Mouse (Mus musculus): ENCODE results near the gene Foxp1.

Foxp1 gene

DNA sequence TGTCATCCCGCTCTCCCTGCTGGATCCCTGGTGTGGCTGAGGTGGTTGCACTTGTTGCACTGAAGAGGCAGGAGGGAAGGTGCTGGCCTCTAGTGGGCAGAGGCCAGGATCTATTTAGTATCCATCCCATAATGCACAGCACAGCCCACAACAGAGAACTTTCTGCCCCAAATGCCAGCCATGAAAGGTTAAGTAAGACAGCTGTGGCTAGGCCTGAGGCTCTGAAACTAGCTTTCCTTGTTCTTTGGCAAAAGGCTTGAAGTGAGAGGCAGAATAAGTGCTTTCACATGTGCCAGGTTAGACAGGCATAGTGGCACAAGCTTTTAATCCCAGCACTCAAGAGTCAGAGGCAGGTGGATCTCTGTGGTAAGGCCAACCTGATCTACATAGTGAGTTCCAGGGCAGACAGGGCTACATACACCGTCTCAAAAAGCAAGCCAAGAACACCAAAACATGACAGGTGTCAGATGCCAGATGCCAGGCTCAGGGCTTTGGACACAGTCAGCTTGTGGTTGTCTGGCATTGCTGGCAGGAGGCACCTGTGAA is 137.4 kb downstream of the Foxp1 start:
- peak; percentile 75 for DNase-seq

DNA sequence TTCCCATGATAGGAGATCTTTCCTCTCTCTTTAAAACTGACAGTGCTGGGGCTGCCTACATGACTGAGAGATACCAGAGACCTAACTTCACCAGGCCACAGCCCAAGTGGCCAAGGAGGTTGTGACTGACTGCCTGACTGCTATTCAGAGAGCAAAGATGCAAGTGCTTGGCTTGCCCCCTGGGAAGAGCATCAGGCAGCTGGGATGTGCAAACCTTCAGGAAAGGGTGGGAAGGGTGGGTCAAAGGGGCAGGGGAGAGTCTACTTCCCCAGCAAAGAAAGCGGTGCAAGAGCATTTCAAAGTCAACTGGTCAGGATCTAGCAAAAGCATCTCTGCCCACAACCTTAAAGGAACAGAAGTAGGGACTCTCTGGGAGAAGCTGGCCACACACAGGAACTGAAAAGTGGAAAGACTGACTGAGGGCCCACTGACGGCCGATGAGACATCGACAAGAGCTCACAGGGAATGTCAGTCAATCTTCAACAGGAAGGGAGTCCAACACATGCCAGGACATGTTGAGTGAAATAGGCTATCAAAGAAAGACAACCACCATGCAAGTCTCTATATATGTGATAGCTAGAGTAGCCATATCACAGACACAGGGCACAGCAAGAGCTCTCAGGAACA is 138.6 kb downstream of the Foxp1 start:
- no peak for DNase-seq

DNA sequence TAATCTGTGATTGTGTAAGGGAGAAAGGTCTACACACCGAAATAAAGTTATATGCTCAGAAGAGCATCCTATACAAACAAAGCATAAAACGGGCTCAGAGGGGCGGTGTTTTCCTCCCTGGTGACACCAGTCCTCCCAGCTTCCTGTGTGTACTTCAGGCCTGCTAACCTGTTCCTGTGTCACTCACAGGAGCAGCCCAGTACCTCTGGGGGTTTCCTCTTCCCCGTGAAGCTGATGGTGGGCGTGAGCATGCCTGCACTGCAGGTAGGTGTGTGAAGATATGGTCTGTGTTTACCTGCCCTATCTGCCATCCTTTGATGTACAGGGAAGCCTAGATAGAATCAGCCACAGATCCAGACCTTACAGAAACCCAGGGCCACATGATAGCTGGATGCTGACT is 142.4 kb downstream of the Foxp1 start:
- DNase-seq = peak; percentile 74

DNA sequence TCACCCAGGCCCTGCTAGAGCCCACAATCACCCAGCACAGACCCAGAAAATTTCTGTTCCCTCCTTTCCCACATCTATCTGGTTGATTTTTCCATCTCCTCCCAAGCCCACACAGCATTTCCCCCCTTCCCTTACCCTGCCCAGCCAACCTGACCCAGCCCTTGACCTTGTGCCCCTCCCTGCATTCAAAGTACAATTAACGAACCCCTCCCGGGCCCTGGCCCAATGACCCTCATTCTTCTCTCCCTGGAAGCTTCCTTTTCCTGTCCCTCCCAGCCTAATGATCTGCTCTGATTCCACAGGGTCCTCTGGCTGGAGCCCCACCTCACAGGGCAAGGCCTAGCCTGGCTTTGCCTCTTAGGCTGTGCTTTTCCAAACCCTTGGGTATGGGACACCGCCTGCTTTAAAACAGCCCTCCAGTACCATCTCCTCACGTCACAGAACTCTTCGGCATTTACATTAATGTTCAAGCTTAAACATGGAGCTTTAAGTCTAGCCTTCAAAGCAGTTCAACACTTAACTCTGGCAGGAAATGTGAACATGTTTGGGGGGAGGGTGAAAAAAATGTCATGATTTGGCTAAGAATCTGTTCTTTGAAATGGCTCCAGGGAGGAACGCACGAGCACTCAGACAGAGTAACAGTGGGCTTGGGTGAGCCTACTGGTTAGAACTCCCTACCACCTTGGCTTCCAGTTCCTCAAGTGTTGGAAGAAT is 143.4 kb downstream of the Foxp1 start:
- DNase-seq = no peak

DNA sequence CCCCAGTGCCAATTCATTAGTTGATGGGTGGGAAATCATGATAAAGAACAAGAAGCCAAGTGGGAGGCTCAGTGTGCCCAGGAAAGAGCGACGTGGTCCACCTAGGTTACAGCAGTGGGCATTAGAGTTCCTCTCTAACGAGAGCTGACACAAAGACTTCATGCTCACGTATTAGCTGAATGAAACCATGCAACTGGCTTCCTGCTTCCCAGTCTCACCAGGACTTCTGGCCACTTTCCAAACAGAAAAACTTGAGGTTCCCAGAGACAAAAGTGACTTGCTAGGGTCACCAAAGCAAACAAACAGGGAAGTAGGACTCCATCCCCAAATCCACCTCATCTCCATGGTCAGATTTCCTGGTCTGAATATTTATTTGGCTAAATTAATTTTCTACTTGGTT is 144.8 kb downstream of the Foxp1 start:
- no peak for DNase-seq

DNA sequence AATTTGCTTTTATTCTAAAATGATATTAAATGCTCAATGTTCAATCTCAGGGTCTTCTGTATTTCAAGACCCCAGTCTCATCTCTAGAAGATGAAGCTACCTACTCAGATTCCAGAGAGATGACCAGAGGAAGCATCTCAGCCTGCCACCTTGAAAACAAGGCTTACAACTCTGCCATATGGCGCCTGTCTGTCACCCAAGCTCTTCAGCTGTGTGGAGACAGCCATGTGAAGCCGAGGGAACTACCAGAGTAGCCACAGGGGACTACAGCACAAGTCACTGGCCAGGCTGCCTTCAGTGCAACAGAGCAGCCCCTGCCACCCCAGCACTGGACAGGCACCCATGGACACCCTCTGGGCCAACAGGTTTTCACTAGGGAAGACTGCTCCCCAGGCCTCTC is 145.4 kb downstream of the Foxp1 start:
- no peak for DNase-seq

DNA sequence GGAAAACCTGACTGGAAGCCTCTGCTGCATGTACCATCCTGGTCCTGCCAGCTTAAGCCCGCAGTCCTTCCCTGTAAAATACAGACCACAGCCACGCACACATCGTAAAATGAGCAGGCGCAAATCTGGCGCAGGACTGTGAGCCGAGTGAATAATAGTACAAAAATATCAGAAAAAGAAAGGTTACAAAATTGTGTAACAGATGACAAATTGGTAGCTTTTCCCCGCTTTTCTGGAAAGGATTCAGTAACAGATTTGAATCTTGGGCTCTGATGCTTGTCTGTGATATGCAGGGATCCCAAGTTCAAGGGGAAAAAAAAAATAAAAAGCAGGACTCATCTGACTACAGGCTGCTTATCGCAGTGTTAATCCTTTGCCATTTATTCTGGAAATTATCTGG is 145.8 kb downstream of the Foxp1 start:
- DNase-seq = no peak

DNA sequence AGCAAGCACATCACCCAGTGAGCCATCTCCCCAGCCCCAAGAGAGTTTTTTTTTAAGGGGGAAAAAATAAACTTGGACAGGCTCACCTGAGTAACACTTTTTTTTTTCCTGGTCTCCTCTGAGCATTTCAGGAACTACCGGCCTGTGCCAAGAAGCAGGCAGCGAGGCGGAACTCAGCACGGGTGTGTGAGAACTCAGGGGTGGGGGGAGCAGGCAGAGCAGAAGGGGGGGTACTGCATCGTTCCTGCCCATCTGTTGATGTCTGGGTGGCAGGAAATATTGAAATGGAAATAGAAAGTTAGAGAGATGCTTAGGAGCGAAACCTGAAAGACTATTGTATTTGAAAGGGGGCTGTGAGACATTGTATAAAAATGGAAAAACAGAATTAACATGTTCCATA is 146.7 kb downstream of the Foxp1 start:
- DNase-seq = peak; percentile 64

DNA sequence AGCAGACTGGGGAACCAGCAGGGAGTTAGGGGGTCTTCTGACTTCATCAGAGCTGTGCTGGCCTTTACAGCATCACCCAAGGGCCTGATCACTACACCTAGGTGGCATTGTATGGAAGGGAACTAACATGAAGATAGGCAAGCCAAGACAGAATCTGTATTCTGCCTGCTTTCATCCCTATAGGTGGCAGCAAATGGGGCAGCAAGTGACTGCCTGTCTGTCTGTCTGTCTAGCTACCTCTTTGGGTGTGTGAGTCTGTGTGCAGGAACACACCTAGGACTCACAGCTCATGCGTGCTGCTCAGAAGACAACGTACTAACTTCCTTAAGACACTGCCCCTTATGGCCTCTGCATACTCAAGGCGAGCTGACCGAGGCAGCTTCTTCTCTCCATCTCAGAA is 147.1 kb downstream of the Foxp1 start:
- DNase-seq = no peak

DNA sequence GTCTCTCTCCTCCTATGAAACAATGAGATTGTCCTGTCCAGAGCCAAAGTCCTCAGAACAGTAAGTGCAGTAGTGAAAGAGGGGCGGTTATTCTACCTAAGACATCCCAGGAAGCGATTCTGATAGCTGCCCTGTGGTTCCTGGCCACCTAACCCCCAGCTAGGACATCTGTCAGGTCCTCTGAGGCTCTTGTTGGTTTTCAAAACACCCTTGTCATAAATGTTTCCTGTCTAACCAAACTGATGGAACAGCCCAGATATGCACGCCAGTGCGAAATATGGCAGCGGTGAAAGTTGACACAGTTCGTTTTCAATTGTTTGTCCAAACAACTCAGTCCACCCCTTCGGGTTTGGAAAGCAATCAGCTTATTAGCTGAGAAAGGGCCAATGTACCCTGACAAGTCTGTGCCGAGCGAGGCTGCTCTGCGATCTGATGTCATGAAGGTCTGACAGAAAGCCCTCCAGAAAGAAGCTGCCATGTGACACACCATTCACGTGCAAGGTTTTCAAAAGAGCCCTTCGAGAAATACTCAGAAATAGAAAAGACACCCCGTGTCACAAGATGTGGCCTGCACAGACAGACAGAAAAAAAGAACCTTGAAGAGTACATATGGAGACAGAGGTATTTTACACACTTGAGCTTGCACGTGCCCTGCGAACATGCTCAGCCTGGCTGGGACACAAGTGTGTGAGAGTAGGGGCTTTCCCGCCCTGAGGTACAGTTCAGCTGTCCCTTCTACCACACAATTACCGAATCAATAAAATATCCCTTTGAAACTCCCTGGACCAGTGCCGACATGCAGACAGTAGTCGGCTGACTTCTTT is 147.9 kb downstream of the Foxp1 start:
- no peak for DNase-seq

DNA sequence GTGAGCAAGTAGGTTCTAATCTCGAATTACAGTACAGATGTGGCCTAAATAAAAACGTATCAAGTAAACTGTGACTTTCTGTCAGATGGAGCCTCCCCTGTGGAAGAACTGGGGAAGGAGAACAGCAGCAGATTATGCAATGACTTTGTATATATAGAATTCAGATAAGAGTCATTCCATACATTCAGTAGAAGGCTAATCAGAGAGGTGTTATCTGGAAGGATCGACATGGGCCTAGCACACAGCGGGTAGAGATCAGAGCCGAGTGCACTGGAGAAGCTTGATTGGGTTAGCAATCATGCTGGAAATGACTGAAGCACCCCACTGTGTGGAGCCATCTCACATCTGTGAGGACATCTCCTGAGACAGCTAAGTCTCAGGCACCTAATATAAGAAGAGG is 150.1 kb downstream of the Foxp1 start:
- no peak for DNase-seq

DNA sequence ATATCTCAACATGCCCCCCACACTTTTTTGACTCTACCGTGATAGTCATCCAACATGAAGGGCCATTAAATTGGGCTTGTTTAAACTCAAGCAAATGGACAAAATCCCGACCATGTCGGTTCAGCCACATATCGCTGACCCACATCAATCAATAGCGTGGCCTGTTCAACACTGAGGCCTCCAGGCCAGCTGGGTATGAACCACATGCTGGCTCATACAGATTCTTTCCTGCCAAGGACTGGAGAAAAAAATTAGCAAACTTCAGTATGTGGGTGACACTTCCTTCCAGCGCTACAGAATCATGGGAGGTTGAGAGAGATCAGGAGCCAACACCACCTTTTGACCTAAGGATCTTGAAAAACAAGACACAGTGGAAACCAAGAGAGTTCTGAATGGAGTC is 150.5 kb downstream of the Foxp1 start:
- no peak for DNase-seq

DNA sequence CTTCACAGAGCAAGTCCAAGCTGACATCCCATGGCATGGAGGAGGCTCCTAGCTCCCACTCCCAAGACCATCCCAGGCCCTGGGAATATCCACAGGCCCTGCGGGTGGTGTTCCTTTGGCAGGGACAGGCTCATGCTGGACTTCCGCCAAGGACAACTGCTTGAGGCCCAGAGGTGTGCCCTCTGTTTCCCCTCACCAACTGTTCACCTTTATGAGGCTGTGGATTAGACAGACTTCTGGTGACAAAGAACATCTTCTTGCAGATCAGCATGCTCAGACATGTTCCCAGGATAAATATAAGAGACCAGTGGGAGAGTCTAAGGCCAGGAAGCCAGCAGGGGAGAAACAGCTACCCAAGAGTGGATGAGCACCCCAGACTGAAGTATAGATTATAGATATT is 152.6 kb downstream of the Foxp1 start:
- no peak for DNase-seq

DNA sequence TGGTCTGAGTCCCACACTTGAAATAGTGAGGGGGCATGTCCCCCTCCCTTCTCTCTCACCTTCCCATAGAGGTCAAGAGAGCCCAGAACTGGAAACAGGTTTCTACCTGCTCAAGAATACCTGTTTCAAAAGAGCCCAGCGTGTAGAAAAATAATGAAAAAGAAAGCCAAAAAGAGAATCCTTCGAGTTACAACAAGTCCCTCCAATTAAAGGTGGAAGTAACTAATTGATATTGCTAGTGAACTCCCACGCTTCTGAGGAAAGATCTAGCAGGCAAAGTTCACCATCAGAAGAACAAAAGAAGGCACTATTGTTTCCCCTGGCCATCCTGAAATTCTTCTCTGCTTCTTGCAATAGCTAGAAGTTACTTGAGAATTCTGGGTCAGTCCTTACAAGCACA is 153.4 kb downstream of the Foxp1 start:
- DNase-seq = no peak

DNA sequence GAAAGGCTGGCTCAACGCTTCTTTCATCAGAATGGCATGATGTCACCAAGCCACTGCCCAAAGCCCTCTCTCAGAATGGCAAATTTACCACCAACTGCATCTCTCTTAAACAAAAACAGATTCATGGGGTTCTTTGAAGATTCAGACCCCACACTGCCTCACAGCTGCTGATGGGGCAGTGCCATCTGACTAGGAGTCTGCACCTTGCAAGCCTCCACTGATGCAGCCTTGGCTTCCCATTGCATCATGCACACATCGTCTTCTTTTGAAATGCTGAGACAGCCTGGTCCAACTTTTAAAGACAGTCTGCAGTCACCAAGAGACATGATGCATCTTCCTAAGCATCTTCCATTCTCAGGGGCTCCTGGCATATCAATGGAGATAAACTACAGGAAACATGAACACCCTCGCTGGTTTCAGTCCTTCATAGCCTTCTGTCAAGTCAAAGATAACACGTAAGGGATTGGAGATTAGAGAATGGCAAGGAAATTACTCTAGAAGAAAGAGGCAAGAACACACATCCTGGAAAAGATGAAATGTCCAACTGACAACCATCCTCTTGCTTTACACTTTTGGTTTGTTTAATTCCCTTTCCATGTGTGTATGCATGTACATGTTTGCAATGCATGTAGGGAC is 154.3 kb downstream of the Foxp1 start:
- DNase-seq = peak; percentile 49

DNA sequence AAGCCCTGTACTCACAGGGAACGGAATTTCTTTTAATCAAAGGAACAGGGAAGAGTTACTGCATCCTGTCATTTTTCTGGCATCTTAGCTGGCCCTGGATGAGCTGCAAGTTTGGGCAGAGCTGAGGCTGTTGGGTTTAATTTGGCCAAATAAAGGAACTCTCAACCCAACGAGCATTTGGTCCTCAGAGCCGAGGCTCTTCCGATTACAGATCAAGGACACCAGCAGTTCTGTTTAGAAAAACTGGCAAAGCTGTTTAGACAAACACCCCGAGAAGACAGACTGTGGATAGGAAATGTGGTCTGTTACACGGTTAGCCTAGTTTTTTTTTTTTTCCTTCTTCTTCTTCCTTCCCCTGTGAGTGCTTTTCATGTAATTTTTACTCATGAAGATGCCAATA is 158.0 kb downstream of the Foxp1 start:
- DNase-seq = no peak

DNA sequence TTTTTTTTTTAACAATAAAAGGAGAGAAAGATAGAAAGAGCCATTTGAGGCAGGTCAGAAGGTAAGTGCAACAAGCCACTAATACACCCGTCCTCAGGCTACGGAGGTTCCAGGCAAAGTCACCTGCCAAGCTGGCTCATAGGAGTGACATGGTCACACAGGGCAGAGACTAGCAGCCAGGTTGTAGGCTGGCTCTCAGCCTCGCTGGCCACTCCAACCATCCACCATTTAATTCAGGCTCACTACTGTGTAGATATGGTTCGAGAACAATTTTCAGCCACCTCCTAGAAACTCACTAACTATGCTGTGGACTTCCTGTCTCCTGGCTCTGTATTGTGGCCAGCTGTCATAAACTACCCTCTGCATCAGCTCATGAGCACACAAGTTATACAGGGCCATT is 161.9 kb downstream of the Foxp1 start:
- no peak for DNase-seq

DNA sequence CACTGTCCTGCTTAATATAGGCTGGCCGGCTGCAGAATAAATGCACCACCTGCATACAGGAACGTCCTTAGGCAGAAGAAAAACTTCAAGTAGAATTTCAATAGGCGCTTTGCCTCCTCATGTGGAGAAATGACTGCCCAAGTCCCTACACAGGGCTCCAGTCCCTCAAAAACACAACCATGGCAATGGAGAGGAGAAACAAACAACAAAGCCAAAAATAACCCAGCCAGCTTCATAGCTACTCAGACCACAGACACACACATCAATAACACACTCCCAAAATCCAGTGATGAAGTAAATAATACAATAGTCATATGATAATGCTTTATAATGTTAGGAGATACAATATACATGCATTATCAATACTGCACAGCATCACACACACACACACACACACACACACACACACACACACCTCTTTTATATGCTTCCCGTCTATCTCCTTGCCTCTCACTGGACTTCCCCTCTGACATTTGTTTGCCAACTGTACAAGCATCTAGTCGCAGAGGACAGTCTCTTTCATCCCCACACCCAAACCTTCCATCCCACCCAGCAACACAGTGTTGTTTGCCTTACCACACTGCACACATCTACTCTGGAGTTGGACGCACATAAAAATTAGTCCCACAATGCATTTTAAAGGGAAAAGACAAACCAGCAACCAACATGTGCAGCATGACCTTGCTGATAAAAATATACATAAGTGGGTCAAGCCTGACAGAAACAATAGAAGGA is 162.6 kb downstream of the Foxp1 start:
- no peak for DNase-seq

DNA sequence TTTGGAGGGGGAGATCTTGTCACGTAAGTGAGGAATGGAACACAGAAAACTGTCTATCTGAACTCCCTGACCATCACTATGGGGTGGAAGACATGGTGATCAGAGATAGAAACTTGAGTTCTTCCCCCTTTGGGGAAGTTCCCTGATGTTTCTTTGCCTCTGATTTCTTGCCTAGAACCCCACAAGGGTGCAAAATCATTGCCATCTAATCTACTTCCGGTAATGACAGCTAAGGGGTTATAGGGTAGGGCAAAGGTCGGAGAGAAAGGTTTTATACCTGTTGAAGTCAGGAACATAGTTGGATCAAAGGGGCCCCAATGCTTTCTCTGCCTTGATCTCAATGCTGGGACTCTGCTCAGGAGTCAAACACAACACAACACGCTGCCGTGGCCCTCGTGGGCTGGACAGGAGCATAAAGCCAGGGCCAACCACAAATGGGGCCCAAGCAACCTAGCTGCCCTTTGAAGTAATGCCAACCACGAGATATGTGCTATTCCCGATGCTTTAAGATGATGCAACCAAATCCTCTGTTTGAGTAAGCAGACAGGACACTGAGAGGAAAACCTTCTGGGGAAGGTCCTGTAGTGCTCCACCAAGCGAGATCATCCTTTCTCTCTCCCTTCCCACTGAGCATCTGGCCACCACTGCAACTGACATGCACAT is 163.4 kb downstream of the Foxp1 start:
- DNase-seq = no peak

DNA sequence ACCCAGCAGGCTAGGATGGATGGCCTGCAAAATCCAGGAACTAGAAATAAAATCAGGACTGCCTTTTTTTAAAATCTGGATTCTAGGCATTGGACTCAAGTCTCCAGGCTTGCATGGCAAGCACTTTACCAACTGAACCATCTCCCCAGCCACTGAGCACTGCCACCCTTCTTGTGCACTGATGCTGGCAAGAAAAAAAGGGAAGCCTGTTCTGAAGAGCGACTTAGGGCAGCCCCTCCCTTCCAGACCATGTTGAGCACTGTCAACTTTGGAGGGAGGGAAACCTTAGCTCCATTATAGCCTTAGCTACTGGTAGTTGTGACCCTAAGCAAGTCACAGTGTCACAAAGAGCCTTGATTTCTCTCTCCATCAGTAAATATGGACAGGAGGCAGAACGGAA is 164.6 kb downstream of the Foxp1 start:
- no peak for DNase-seq

DNA sequence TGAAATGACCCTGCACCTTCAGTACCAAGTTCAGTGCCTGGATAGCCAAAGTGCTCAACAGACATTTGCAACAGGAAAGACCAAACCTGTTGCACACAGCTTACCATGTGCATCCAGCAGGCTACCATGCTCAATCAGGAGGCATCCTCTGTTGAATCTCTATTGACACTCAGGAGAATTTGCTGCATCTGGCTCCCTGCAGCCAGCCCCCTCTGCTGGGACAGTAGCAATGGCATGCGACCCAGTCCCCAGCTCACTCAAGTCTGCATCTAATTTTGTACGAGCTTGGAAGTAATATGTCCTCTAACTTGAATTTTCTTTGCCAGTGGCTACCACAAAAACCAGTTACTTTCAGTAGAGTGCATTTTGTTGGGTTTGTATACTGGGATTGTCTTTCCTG is 168.2 kb downstream of the Foxp1 start:
- DNase-seq = no peak

DNA sequence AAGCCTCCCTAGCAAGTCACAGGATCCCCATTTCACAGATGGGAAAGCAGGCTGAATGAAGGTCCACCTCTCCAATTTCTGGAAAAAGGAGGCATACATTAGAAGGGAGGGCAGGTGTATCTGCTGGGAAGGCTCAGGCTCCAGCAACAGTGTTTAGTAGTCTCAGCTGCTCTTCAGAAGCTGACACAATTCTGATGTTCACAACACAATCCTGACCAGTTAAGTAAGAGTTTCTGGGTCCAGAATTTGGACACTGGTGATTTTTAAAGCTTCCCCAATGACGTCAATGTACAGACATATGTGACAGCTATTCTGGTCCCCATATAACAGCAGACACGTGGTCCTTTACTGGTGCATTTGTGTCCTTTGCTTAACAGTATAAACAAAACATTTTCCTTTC is 169.1 kb downstream of the Foxp1 start:
- DNase-seq = no peak
